Mouse (Mus musculus) G1E (cell line): ENCODE data around the gene Bcl6.

Experiments
- CTCF ChIP-seq: IDR thresholded peaks from 2 replicates; pipeline ENCODE4 v1.5.1; 2012; ENCODE audit warnings: low read depth, low read length, inconsistent platforms, mixed read lengths
- GATA1 ChIP-seq: IDR thresholded peaks from 2 replicates; pipeline ENCODE4 v1.6.1; 2012; ENCODE audit warnings: borderline replicate concordance, low read length, inconsistent platforms, mixed read lengths
- GATA2 ChIP-seq: IDR thresholded peaks from 2 replicates; pipeline ENCODE4 v1.6.1; 2012; ENCODE audit warnings: low read depth, low read length, inconsistent platforms, borderline replicate concordance

- TF ChIP-seq GATA1 = no peak
- no peak for TF ChIP-seq CTCF
- TF ChIP-seq GATA2 = no peak
These were observed at the start of gene Bcl6, which contains the start of gene Gm37419 for GRCm38 (mm10) chr16:23988466-23989208.
